Mouse (Mus musculus): Measurements from ENCODE around the gene Troap. TPM values are rescaled to one million over a fixed set of nuclear protein-coding genes. Genes with fewer than 3 reads are reported as not detected.

The Troap gene
- polyA plus RNA-seq (2012) = 66.5 and 72.8 TPM in 2 replicates

DNA sequence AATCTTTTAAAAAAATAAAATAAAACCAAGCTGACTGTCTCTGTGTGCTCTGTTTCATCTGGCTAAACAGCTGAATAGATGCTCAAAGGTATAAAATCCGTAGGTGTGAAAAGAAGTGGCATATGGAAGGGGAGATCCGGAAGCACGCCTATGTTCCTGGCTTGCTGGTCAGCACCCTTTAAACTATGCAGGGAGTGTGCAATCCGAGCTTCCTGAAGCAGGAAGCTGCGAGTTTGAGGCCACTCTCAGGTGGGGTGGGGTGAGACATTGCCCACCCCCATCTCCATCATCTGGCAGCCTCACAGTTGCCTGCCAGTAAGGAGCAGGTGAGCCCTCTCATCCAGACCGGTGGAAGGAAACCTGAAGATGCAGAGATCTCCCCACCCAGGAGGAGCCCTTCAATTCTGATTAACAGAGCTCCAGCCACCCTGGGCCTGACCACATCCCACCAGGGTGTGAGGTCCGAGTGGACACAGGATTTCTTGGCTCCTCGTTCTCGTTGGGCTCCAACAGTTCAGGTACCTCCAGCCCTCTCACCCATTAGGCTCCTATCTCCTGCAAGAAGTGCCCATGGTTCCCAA lies at the start of gene Troap:
Gene Troap (plus strand): TSS at position 557 of the 581 bp plus-strand sequence.
- TF ChIP-seq GATA1 (IDR thresholded peaks at IDR 0.05; ENCODE audit: low read length) = no peak

DNA sequence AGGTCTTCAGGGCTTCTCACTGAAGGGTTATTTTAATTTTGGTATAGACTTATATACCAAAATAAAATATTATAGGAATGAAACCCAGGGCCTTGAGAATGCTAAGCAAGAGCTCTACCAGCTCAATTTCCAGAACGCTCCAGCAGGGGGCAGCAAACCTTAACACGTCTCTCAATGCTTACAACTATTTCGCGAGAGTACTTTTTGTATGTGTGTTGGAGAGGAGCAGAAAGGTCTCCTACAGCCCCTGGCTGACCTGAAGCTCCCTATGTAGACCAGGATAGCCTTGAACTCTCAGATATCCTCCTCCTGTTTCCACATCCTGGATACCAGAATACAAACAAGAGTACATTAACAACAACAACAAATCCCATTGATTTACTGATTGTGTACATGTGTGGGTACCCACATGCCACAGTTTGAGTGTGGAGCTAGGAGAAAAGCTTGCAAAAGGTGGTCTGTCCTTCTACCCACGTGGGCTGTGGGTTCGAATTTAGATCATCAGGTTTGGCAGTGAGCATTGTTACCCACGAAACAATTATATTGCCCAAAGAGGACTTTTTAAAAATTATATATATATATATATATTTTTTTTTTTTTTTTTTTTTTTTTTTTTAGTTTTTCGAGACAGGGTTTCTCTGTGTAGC lies 49.6 kb upstream of the Troap start:
- no peak for TF ChIP-seq GATA1 (IDR thresholded peaks at IDR 0.05; ENCODE audit: low read length)

DNA sequence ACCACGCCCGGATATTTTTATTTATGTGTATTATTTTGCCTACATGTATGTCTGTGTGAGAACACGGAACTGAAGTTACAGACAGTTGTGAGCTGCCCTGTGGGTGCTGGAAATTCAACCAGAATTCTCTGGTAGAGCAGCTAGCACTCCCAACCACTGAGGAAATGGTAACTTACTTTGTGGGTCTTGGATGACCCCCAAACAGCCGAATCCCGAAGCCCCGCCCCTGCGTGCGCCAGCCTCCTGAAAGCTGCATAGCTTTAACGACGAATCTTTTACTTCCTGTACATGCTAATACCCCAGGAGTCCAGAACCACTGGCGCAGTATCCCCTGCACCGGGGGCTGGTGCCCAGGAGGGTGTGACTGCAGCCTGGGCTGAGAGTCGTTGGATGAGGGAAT lies 49.0 kb upstream of the Troap start:
- no peak for TF ChIP-seq GATA1 (IDR thresholded peaks at IDR 0.05; ENCODE audit: low read length)

DNA sequence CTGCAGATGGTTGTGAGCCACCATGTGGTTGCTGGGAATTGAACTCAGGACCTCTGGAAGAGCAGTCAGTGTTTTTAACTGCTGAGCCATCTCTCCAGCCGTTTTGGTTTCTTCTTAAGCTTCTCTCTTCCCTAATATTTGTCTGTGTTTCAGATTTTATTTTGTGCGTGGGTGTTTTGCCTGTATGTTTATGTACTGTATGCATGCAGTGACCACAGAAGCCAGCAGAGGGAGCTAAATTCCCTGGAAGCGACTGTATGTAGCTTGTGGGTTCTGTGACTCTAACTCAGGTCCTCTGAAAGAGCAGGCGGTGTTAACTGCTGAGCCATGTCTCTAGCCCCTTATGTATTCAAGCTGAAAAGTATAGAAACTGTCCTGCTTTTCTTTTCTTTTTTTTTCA lies 48.1 kb upstream of the Troap start:
- no peak for TF ChIP-seq GATA1 (IDR thresholded peaks at IDR 0.05; ENCODE audit: low read length)

DNA sequence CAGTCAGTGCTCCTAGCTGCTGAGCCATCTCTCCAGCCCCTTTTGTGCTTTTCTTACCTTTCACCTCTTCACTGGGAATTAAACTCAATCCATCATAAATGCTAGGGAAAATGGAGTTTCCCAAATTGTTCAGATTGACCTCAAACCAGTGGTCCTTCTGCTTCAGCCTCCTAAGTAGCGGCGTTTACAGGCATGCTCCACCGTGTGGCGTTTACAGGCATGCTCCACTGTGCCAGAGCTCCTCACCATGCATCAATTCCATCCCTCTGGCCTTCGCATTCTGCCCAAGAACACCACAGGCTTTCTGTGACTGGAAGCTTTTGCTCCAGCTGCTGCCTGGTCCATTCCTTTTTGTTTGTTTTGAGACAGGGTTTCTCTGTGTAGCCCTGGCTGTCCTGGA lies 47.3 kb upstream of the Troap start:
- TF ChIP-seq GATA1 (IDR thresholded peaks at IDR 0.05; ENCODE audit: low read length) = no peak

DNA sequence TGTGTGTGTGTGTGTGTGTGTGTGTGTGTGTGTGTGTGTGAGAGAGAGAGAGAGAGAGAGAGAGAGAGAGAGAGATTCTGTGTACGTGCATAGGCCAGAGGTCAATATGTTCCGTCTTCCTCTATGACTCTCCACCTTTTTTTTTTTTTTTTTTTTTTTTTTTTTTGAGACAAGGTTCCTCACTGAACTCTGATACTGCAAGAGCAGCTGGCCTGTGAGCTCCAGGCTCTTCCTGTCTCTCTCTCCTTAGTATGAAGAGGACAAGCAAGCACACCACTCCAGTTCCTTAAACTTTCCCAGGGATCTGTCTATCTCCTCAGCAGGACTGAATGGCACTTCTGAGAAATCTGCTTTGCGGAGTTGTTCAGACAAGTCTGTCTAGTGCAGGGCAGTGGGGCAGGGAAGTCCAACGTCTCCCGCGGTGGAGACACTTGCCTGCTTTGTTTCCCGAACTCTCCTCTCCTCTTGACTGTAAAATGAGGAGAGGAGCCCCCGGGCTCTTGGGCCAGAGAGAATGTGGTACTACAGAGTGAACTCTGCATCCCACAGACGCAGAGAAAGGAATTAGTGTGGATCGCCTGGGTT lies 45.4 kb upstream of the Troap start:
- no peak for TF ChIP-seq GATA1 (IDR thresholded peaks at IDR 0.05; ENCODE audit: low read length)

DNA sequence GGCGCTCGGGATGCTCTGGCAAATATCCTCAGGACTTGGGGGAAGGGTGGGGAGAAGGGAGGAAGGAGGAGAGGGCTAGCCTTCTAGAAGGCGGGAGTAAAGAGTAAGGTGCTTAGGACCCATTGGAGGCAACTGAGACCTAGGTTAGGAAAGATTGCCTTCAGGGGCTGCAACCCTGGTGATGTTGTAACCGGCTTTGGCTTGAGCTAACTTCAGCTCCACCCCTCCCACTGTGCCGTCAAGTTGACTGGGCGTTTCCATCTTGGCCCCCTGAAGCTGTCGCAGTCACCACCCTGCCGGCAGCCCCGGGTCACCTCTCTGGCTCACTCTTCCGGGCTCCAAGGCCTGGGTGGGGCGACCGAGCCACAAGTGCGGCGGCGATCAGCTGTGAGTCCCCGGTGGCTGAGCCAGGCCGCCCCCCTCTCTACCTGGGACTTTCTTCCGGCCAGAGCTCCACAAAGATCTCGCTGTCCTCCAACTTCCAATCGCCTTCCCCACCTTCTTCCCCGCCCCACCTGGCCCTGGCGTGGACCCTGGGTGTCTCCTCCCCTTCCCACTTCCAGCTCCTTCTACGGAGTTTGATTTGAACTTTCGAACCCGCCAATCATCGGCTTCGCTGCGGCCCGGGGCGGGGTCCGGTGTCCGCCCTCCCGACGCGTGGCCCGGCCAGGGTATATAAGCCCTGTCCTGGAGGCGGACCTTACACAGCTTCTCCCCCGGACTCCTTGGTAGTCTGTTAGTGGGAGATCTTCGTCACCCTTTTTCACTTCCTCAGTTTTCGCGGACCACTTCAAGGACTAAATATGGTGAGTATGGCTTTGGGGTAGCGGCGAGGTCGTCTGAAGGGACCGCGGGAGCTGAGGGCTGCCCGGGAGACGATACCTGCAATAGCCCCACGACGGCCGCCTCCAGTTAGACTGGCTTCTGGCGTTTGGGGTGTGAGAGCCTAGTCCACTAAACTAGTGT lies 44.5 kb upstream of the Troap start, which contains the start of gene Tuba1c:
Gene Tuba1c (plus strand): TSS at position 273 of the 966 bp plus-strand sequence.
- no peak for TF ChIP-seq GATA1 (IDR thresholded peaks at IDR 0.05; ENCODE audit: low read length)

DNA sequence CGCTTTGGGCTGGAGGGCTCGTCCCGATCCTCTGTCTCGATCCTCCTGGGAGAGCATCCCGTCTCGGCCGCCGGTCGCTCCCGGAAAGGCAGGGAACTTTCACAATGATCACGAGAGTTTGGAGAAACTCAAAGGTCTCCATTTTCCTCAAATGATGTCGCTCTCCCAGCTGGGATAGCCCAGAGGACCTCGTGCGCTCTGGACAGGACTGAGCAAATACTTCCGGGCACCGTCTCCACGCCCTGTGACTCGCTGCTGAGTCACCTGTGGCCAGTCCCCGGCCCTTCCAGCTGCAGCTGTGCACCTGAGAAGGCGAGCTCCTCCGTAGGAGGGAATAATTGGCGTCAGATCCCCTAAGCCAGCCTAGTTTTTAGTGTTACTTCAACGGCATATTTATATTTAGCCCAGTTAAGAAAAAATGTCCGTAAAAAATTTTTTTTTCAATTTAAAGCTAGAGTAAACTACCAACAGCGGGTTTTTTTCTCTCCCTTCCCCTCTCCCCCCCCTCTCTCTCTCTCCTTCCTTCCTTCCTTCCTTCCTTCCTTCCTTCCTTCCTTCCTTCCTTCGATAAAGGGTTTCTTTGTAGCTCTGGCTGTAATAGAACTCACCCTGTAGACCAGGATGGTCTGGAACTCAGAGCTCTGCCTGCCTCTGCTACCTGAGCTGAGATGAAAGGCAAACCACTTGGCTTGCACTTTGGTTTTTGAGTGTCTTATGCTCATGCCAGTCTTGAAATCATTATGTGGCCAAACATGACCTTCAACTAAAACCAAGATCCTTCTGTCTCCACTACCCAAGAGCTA lies 43.6 kb upstream of the Troap start:
- no peak for TF ChIP-seq GATA1 (IDR thresholded peaks at IDR 0.05; ENCODE audit: low read length)

DNA sequence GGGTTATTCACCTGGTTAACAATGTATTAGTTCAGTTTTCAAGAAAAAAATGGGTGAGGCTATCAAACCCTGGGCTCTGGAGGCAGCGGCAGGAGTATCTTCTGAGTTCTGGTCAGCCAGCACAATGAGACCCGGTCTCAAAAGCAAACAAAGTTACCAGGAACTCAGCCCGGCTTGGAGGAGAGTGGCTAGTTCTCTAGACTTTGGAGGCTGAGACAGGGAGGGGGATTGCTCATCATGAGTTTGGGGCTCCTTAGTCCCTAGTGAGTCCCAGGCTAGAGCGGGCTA lies 43.0 kb upstream of the Troap start:
- TF ChIP-seq GATA1 (IDR thresholded peaks at IDR 0.05; ENCODE audit: low read length) = no peak

DNA sequence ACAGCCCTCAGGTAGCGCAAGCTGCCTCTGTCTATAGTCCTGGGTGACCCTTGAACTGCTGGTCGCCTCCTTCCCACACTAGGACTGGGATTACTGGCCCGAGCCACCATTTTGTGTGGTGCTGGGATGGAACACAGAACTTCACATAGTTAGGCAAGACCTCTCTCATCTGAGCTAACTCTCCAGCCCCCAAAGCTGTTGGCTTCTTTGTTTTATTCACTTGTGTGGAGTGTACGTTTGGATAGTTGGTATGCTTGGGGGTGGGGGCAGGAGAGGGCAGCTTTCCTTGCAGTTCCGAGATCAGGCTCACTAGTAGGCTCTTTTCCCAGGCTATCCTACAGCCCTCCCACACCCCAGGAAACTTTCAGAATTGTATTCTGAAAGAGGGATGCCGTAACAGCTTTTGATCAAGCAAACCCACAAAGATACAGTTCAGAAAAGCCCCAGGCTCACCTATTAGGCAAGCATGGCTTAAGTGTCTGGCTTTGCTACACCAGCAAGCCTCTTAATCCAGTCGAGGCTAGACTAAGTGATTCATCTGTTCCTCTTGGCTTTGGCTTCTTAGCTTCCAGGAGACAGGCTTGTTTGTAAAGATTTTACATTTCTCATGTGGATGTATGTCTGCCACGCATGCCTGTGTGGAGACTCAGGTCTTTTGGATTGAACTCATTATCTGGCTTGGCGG lies 42.2 kb upstream of the Troap start:
- TF ChIP-seq GATA1 (IDR thresholded peaks at IDR 0.05; ENCODE audit: low read length) = no peak

DNA sequence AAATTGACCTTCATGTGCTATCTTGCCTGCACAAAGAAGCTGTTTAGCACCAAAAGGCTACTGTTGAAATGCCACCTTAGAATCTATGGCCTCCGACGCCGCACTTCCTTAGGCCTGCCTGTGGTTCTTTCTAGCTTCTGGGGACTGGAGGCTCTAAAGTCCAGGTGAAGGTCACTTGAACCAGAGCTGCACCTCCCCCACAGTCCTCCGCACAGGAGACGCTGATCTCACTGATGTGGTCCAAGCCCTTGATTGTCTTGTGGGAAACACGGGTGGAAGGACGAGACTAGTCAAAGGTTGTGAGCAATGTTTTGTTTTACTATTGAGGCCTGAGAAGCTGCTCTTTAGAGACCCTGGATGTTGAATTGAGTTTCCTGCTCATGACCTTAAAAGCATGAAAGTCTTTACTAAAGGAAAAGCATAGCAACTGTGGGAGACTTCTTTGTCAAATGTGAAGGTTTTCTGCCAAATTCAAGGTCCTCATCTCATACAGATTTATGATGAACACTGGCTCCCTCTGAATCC lies 41.6 kb upstream of the Troap start:
- TF ChIP-seq GATA1 (IDR thresholded peaks at IDR 0.05; ENCODE audit: low read length) = no peak

DNA sequence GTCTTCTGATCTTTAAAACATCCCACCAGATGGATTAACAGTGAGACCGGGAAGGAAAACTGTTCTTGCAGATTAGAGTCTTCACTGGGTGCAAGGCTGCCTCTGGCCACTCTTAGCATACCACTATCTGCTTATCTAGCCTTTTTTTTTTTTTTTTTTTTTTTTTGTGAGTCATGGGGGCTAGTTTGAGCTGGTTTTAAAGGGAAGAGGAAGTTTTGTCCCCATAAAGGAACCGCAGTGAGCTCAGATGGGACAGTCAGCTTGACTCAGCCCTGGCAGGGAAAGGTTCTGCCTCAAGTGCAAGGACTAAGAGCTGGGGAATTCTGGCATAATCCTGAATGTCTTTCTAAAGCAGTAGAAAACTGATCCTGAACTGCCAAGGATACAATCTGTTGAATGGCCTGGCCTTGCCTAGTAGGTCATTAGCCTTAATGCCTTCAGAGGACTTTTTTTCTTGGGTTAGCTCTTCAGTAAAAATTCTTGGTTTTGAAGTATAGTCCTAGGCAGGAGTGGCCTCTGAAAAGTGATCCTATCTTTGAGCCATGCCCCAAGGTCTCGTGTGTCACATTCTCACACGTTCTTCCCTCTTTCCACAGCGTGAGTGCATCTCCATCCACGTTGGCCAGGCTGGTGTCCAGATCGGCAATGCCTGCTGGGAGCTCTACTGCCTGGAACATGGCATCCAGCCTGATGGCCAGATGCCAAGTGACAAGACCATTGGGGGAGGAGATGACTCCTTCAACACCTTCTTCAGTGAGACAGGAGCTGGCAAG lies 40.7 kb upstream of the Troap start:
- peak; percentile 69 for TF ChIP-seq GATA1 (IDR thresholded peaks at IDR 0.05; ENCODE audit: low read length)

DNA sequence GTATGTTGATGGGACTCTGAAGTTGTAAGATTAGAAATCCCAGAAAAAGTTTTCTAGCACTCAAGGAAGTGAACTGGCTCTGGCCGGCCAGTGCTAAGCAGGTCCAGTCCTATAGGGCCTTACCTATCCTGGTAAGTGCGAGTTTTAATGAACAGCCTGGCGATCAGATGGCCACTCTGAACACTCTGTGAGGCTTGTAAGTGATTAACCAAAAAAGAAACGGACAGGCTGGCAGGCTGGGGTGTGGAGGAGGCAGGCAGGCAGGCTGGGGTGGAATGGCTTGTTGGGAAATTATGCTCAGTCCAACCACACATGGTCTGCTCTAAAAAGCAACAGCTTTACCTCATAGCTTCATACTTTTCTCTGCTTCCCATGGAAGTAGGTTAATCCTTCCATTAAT lies 38.9 kb upstream of the Troap start:
- TF ChIP-seq GATA1 (IDR thresholded peaks at IDR 0.05; ENCODE audit: low read length) = no peak

All from G1E-ER4 (cell line).